Mouse (Mus musculus) myocyte (in vitro differentiated cells): ENCODE measurements around the gene Cpeb1.

ENCODE experiments used
- CEBPB ChIP-seq: IDR thresholded peaks from 2 replicates; pipeline ENCODE4 v1.6.1; 2011; ENCODE audit warnings: mild to moderate bottlenecking, moderate library complexity; ENCODE audit not compliant: poor library complexity, insufficient read depth, severe bottlenecking
- E2F4 ChIP-seq: IDR thresholded peaks from one replicate; pipeline ENCODE4 v1.6.1; 2011; ENCODE audit warnings: mild to moderate bottlenecking, control low read depth, moderate library complexity; ENCODE audit not compliant: insufficient read depth
- MAX ChIP-seq: IDR thresholded peaks from one replicate; pipeline ENCODE4 v1.6.1; 2011; ENCODE audit warnings: low read depth, mild to moderate bottlenecking, control low read depth
- MYOD1 ChIP-seq, 3 experiments: IDR thresholded peaks; one replicate each; pipeline ENCODE4 v1.6.1; 2011; ENCODE audit warnings: control low read depth in 2 of 3, low read depth in 2 of 3, mild to moderate bottlenecking in 2 of 3, moderate library complexity in 1 of 3; ENCODE audit not compliant: insufficient read length in 2 of 3, control insufficient read depth in 1 of 3
- MYOG ChIP-seq, 3 experiments: IDR thresholded peaks; one replicate each; pipeline ENCODE4 v1.6.1; 2011; ENCODE audit warnings: control low read depth in 2 of 3, low read depth in 2 of 3, mild to moderate bottlenecking in 2 of 3; ENCODE audit not compliant: insufficient read length in 2 of 3, control insufficient read depth in 1 of 3, insufficient read depth in 1 of 3
- POLR2A ChIP-seq: IDR thresholded peaks from one replicate; pipeline ENCODE4 v1.6.1; 2011; ENCODE audit warnings: low read depth, mild to moderate bottlenecking, control low read depth, moderate library complexity; ENCODE audit not compliant: insufficient read length
- POLR2AphosphoS2 ChIP-seq: IDR thresholded peaks from one replicate; pipeline ENCODE4 v1.6.1; 2011; ENCODE audit warnings: low read depth, control low read depth; ENCODE audit not compliant: insufficient read length
- REST ChIP-seq: IDR thresholded peaks from one replicate; pipeline ENCODE4 v1.6.1; 2011; ENCODE audit warnings: mild to moderate bottlenecking, control low read depth, moderate library complexity; ENCODE audit not compliant: insufficient read depth, insufficient read length
- SRF ChIP-seq: IDR thresholded peaks from one replicate; pipeline ENCODE4 v1.6.1; 2011; ENCODE audit warnings: low read depth; ENCODE audit not compliant: control insufficient read depth, insufficient read length
- TCF12 ChIP-seq: IDR thresholded peaks from one replicate; pipeline ENCODE4 v1.6.1; 2011; ENCODE audit warnings: mild to moderate bottlenecking, control low read depth; ENCODE audit not compliant: poor library complexity, insufficient read depth, severe bottlenecking
- TCF3 ChIP-seq: IDR thresholded peaks from one replicate; pipeline ENCODE4 v1.6.1; 2011; ENCODE audit warnings: low read depth, control low read depth; ENCODE audit not compliant: insufficient read length
- USF1 ChIP-seq: IDR thresholded peaks from one replicate; pipeline ENCODE4 v1.6.1; 2011; ENCODE audit warnings: low read depth, mild to moderate bottlenecking, control low read depth, moderate library complexity

DNA sequence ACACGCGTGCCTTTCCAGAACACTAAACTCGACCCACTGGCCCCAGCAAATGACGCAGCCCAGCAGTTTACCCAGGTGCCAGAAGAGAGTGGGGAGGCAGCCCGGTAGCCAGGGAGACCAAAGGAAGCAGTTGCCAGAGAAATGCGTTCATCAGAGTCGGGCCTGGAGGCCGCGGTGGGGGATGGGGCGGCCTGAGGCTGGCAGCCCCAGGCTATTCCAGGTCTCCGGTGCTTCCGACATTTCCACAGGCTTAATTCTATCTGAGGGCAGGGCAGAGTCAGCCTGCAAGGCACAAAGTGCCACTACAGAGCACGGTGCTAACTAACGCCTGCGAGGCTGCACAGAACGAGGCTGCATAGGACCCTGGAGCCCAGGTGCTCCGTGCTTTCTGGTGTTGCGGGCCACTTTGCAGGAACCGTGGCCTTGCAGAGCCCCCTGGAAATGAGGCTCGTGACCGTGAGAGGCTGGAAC is 2.3 kb downstream of the Cpeb1 start:
- TF ChIP-seq USF1 (no peak), POLR2A (no peak), MYOG (IDR thresholded peaks at IDR 0.05; ENCODE audit: control insufficient read depth in 1 of 3, insufficient read depth in 1 of 3, insufficient read length in 2 of 3, low read depth in 2 of 3) (no peak), MAX (no peak), E2F4 (no peak), TCF12 (no peak), POLR2AphosphoS2 (no peak), CEBPB (no peak), TCF3 (no peak), MYOD1 (IDR thresholded peaks at IDR 0.05; ENCODE audit: control insufficient read depth in 1 of 3, insufficient read length in 2 of 3, low read depth in 2 of 3) (no peak), REST (no peak), SRF (no peak)
